Mouse (Mus musculus) telencephalon, adult 2 months (tissue): ENCODE measurements around the gene Sun2.

Experiments
- DNase-seq: peaks from one replicate; pipeline ENCODE4 v3.0.0-alpha.2; 2011; ENCODE audit warnings: low read depth, low spot score

The Sun2 gene

DNA sequence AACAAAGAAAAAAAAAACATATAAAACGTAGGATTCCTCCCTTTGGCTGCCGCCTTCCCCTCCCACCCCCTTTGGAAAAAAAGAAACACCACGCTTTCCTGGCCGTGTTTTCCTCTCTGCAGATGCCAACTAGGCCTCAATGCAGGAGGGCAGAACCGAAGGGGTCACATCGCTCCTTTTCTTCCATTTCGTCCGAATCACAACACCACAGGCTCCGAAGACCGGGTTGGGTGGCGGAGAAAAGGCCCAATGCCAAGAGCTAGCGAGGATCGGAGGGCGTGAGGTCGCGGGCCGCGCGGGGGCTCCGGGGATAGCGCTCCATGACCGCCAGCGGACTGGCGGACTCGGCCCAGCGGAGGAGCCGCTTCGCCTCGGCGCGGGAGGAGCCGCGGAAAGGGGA lies 55.2 kb downstream of the Sun2 start:
- no peak for DNase-seq

- DNase-seq = no peak
Measured at GRCm38 (mm10) chr15:79686046-79686869, 56.1 kb downstream of the Sun2 start.

GRCm38 (mm10) chr15:79685141-79685641 lies 57.1 kb downstream of the Sun2 start:
- no peak for DNase-seq

GRCm38 (mm10) chr15:79684616-79685015 lies 57.7 kb downstream of the Sun2 start:
- DNase-seq = no peak

DNA sequence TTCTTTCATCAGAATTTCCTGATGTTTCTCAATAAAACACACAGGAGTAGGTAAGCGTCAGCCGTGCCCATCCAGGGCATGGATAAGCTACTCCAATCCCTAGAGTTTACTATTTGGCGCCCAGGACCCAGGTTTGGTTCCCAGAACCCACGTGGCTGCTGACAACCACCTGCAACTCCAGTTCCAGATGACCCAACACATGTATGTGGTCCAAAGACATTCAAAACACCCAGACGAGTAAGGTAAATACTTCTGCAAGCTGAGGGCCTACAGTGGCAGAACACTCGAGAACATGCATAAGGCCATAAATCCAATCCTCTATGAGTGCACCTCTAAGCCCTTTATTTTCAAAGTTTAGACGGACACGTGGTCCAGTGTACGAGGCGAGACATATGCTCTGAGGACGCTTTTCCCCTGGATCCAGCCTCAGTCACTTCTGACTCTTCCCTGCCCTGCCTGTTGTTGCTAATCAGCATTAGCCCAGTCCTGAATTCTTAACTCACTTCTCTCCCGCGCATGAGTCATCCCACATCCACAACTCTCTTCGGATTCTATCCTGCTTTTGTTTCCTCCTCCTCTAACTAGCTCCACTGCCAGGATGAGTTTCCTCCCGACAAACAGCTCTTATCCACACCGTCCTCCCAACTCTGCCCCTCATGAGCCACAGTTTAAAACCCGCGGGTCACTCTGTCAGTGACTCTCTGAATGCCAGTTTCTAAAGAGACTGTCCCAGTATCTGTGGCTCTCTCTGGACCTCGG lies 58.5 kb downstream of the Sun2 start:
- DNase-seq = no peak

- DNase-seq = no peak
Measured at GRCm38 (mm10) chr15:79683146-79683545, 59.2 kb downstream of the Sun2 start.

- DNase-seq = no peak
Measured at GRCm38 (mm10) chr15:79681973-79682372, 60.4 kb downstream of the Sun2 start.

GRCm38 (mm10) chr15:79677936-79678335 lies 64.4 kb downstream of the Sun2 start:
- no peak for DNase-seq
